Mouse (Mus musculus) lung, postnatal 36 days (tissue): ENCODE results near the gene Ttll13.
A peak's percentile ranks its signal among the peaks of the same experiment; 100 is the strongest.

Experiments used
- DNase-seq: peaks from one replicate; pipeline ENCODE4 v3.0.0; 2022; ENCODE audit warnings: mixed read lengths

The Ttll13 gene

GRCm38 (mm10) chr7:80214459-80214858 lies 31.7 kb upstream of the Ttll13 start:
- no peak for DNase-seq

GRCm38 (mm10) chr7:80215398-80215797 lies 30.8 kb upstream of the Ttll13 start:
- DNase-seq, result peak; percentile 90

- peak; percentile 52 for DNase-seq
Observed at GRCm38 (mm10) chr7:80216566-80216965, 29.6 kb upstream of the Ttll13 start.

GRCm38 (mm10) chr7:80218666-80219065 lies 27.5 kb upstream of the Ttll13 start:
- no peak for DNase-seq

- DNase-seq, result no peak
Observed at GRCm38 (mm10) chr7:80220237-80220797, 25.9 kb upstream of the Ttll13 start.

- no peak for DNase-seq
Observed at GRCm38 (mm10) chr7:80221179-80221750, 24.9 kb upstream of the Ttll13 start.

GRCm38 (mm10) chr7:80227065-80227464 lies 19.1 kb upstream of the Ttll13 start:
- DNase-seq, result no peak

GRCm38 (mm10) chr7:80230196-80230595 lies 16.0 kb upstream of the Ttll13 start:
- DNase-seq, result no peak

- DNase-seq, result peak; percentile 68
Observed at GRCm38 (mm10) chr7:80231971-80232488, 14.1 kb upstream of the Ttll13 start.

GRCm38 (mm10) chr7:80232489-80233029 lies 13.6 kb upstream of the Ttll13 start, which contains the start of the genes Cib1 and Gdpgp1:
Gene Cib1 (minus strand): TSS chr7:80232813.
Gene Gdpgp1 (plus strand): TSS chr7:80232865.
- DNase-seq, result peak; percentile 97

GRCm38 (mm10) chr7:80233799-80234198 lies 12.4 kb upstream of the Ttll13 start:
- no peak for DNase-seq

- no peak for DNase-seq
Observed at GRCm38 (mm10) chr7:80238542-80238941, 7.6 kb upstream of the Ttll13 start.

GRCm38 (mm10) chr7:80241661-80242060 lies 4.5 kb upstream of the Ttll13 start:
- peak; percentile 15 for DNase-seq

GRCm38 (mm10) chr7:80244851-80245250 lies 1.3 kb upstream of the Ttll13 start:
- no peak for DNase-seq

GRCm38 (mm10) chr7:80246859-80247258 lies 683 bp downstream of the Ttll13 start:
- peak; percentile 15 for DNase-seq

- DNase-seq, result no peak
Observed at GRCm38 (mm10) chr7:80252437-80252836, 6.3 kb downstream of the Ttll13 start.

GRCm38 (mm10) chr7:80252886-80253285 lies 6.7 kb downstream of the Ttll13 start:
- DNase-seq, result no peak

GRCm38 (mm10) chr7:80255981-80256380 lies 9.8 kb downstream of the Ttll13 start:
- DNase-seq, result no peak

- no peak for DNase-seq
Observed at GRCm38 (mm10) chr7:80257706-80258105, 11.5 kb downstream of the Ttll13 start.

- DNase-seq, result peak; percentile 95
Observed at GRCm38 (mm10) chr7:80260625-80261371, 14.6 kb downstream of the Ttll13 start, which contains the start of gene Ngrn. Gene Ngrn (plus strand): TSS chr7:80261215.

- peak; percentile 17 for DNase-seq
Observed at GRCm38 (mm10) chr7:80261372-80261990, 15.3 kb downstream of the Ttll13 start.

GRCm38 (mm10) chr7:80264606-80265005 lies 18.4 kb downstream of the Ttll13 start:
- no peak for DNase-seq

- DNase-seq, result no peak
Observed at GRCm38 (mm10) chr7:80267764-80268163, 21.6 kb downstream of the Ttll13 start.
